Mouse (Mus musculus): ENCODE data around the gene Fthl17e. TPM values are rescaled to one million over a fixed set of nuclear protein-coding genes. Genes with fewer than 3 reads are reported as not detected.
"Not testable (repeated sequence)": the region's sequence is repeated elsewhere in the genome, so short reads cannot be mapped to it uniquely, and the experiment has no call there.

Fthl17e gene
- not detected for total RNA-seq (2022)

- DNase-seq (ENCODE audit: low spot score in 2 of 2), result not testable (repeated sequence)
These were observed at the start of gene Fthl17e for GRCm38 (mm10) chrX:9033193-9033592. Gene Fthl17e (plus strand): TSS chrX:9033493.

- DNase-seq (ENCODE audit: low spot score in 2 of 2), result not testable (repeated sequence)
These were observed 46.6 kb upstream of the Fthl17e start, which contains the start of gene Fthl17d for GRCm38 (mm10) chrX:8986655-8987054. Gene Fthl17d (minus strand): TSS chrX:8986755.

DNA sequence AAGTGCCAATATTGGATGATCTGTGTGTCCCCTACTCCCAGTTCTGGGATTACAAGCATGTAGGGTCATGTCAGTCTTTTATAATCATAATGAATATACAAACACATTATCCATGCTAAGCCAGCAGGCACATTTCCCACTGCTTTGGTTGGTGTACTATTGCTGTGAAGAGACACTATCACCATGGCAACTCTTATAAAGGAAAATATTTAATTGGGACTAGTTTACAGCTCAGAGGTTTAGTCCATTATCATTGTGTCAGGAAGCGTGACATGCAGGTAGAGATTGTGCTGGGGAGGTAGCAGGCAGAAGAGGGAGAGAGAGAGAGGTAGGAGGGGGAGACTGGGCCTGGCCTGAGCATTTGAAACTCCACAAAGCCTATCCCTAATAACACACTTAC lies 17.2 kb upstream of the Fthl17e start:
- no peak for DNase-seq (ENCODE audit: low spot score in 2 of 2)

GRCm38 (mm10) chrX:9019481-9019880 lies 13.8 kb upstream of the Fthl17e start:
- no peak for DNase-seq (ENCODE audit: low spot score in 2 of 2)

DNA sequence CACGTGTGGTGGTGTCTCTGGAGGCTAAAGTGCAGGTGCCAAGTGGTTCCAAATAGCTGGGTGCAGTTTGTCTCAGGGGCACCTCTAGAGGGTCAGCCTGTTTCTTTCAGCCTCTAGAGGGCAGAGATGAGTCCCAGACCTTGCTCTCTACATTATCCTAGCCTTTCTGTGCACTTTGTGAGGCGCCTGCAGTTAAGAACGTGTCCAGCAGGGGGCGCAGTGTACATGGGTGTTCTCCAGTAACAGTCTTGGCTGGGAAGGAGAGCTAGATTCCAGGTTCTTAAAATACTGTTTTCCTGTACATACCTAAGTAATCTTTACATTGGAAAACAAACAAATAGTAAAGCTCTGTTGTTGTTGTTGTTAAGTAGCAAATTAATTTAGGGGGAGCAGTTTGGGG lies 8.3 kb downstream of the Fthl17e start:
- peak in 1 of 2 experiments; percentile 4 for DNase-seq (ENCODE audit: low spot score in 2 of 2)

DNA sequence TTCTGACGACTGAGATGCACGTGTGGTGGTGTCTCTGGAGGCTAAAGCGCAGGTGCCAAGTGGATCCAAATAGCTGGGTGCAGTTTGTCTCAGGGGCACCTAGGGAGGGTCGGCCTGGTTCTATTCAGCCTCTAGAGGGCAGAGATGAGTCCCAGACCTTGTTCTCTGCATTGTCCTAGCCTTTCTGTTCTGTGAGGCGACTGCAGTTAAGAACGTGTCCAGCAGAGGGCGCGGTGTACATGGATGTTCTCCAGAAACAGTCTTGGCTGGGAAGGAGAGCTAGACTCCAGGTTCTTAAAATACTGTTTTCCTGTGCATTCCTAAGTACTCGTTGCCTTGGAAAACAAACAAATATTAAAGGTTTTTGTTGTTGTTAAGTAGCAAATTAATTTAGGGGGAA lies 27.7 kb downstream of the Fthl17e start:
- peak; percentile 54 to 68 for DNase-seq (ENCODE audit: low spot score in 2 of 2)

- DNase-seq (ENCODE audit: low spot score in 2 of 2), result no peak
These were observed 28.8 kb downstream of the Fthl17e start for GRCm38 (mm10) chrX:9062101-9062500.

DNA sequence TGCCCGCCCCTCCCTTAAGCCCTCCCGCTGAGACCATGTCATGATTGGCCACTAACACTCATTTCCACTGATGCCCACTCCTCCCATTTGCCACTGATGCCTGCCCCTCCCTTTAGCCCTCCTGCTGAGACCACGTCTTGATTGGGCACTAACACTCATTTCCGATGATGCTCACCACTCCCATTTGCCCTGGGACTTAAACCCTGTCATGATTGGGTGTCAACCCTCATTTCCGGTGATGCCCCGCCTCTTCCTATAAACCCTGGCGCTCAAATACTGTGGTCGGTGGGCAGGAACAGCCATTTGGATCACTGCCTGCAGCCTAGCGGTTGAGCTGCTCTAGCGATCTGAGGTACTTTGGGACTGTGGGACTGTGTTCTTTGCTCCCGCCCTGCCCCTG lies 29.4 kb downstream of the Fthl17e start, which contains the start of gene Fthl17f:
Gene Fthl17f, plus strand, starts transcription at position 301 of the 400 bp plus-strand sequence.
- DNase-seq (ENCODE audit: low spot score in 2 of 2), result not testable (repeated sequence)

DNA sequence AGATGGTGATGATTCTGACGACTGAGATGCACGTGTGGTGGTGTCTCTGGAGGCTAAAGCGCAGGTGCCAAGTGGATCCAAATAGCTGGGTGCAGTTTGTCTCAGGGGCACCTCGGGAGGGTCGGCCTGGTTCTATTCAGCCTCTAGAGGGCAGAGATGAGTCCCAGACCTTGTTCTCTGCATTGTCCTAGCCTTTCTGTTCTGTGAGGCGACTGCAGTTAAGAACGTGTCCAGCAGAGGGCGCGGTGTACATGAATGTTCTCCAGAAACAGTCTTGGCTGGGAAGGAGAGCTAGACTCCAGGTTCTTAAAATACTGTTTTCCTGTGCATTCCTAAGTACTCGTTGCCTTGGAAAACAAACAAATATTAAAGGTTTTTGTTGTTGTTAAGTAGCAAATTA lies 44.4 kb downstream of the Fthl17e start:
- DNase-seq (ENCODE audit: low spot score in 2 of 2), result peak; percentile 37 to 80

Other genes with a start within 250 kb of the Fthl17e start
- gene Ssxb5, start 229.8 kb upstream of the Fthl17e start, total RNA-seq (2022), result not detected
- not detected for gene Gm6592, start 189.5 kb upstream of the Fthl17e start, total RNA-seq (2022)
- not detected for gene Gm5751, start 159.2 kb upstream of the Fthl17e start, total RNA-seq (2022)
- 10 to 100 TPM; 33.7 to 36.7 (median 35.3) TPM for gene B630019K06Rik, start 141.1 kb upstream of the Fthl17e start, total RNA-seq (2022)
- gene Fthl17b, start 70.5 kb upstream of the Fthl17e start, total RNA-seq (2022), result not detected
- not detected for gene Fthl17c, start 56.9 kb upstream of the Fthl17e start, total RNA-seq (2022)
- gene Fthl17d, start 46.7 kb upstream of the Fthl17e start, total RNA-seq (2022), result not detected
- not detected for gene Fthl17f, start 29.5 kb downstream of the Fthl17e start, total RNA-seq (2022)
- not detected for gene 4930402K13Rik, start 71.1 kb downstream of the Fthl17e start, total RNA-seq (2022)
- gene Lancl3, start 166.4 kb downstream of the Fthl17e start, total RNA-seq (2022), result 1 to 10 TPM; 5.5 to 7.1 (median 6.4) TPM
- not detected for gene Gm14862, start 223.4 kb downstream of the Fthl17e start, total RNA-seq (2022)
- gene Xk, start 239.3 kb downstream of the Fthl17e start, total RNA-seq (2022), result 10 to 100 TPM; 11.4 to 16.7 (median 14.8) TPM

All from left cerebral cortex, adult 8-10 months (tissue).